Mouse (Mus musculus): ENCODE measurements around the gene Scnn1a. TPM values are rescaled to one million over a fixed set of nuclear protein-coding genes. Genes with fewer than 3 reads are reported as not detected.

The Scnn1a gene
- polyA plus RNA-seq, 1 experiment from 2014 or later = 1.8 TPM

- no peak for TF ChIP-seq CTCF (IDR thresholded peaks at IDR 0.05; ENCODE audit: low read depth)
- H3K4me1 ChIP-seq (ENCODE audit: insufficient read depth) = peaks cover 12% of the 10 kb centered on the region
- no peaks in the 10 kb centered on the region for H3K9me3 ChIP-seq (ENCODE audit: low read depth, low read length)
- no peaks in the 10 kb centered on the region for H3K27me3 ChIP-seq (ENCODE audit: insufficient read depth, low read length)
- H3K4me3 ChIP-seq (ENCODE audit: low read depth, low read length) = no peak overlapping the region
- no peak for ATAC-seq (ENCODE audit: insufficient read depth)
- no peak overlapping the region for H3K4me2 ChIP-seq
- DNase-seq = peak; percentile 28
- no peak overlapping the region for H3K9ac ChIP-seq
- H3K36me3 ChIP-seq (ENCODE audit: insufficient read depth) = peaks cover 53% of the 10 kb centered on the region
- H3K27ac ChIP-seq (ENCODE audit: low read depth) = no peak overlapping the region
- WGBS = 18% methylated on average over 13 of the region's 13 CpGs
Observed at GRCm38 (mm10) chr6:125308921-125309320, 11.5 kb upstream of the Scnn1a start.

GRCm38 (mm10) chr6:125309406-125309805 is 11.1 kb upstream of the Scnn1a start:
- Histone ChIP-seq H3K4me3 (ENCODE audit: low read depth, low read length) (no peak overlapping the region), H3K36me3 (ENCODE audit: insufficient read depth) (peaks cover 53% of the 10 kb centered on the region), H3K27ac (ENCODE audit: low read depth) (no peak overlapping the region), H3K27me3 (ENCODE audit: insufficient read depth, low read length) (no peaks in the 10 kb centered on the region), H3K4me2 (no peak overlapping the region), H3K9ac (no peak overlapping the region), H3K4me1 (ENCODE audit: insufficient read depth) (peaks cover 16% of the 10 kb centered on the region), H3K9me3 (ENCODE audit: low read depth, low read length) (no peaks in the 10 kb centered on the region)
- ATAC-seq (ENCODE audit: insufficient read depth) (no peak), DNase-seq (no peak)
- TF ChIP-seq CTCF (IDR thresholded peaks at IDR 0.05; ENCODE audit: low read depth) = no peak
- 52% methylated on average over 5 of the region's 5 CpGs for WGBS

- no peaks in the 10 kb centered on the region for H3K9me3 ChIP-seq (ENCODE audit: low read depth, low read length)
- TF ChIP-seq CTCF (IDR thresholded peaks at IDR 0.05; ENCODE audit: low read depth) = no peak
- H3K4me1 ChIP-seq (ENCODE audit: insufficient read depth) = peaks cover 17% of the 10 kb centered on the region
- peaks cover 41% of the 10 kb centered on the region for H3K36me3 ChIP-seq (ENCODE audit: insufficient read depth)
- H3K9ac ChIP-seq = peak overlapping the region; percentile 90
- H3K27me3 ChIP-seq (ENCODE audit: insufficient read depth, low read length) = no peaks in the 10 kb centered on the region
- ATAC-seq (ENCODE audit: insufficient read depth) (no peak), DNase-seq (no peak)
- H3K4me3 ChIP-seq (ENCODE audit: low read depth, low read length) = peak overlapping the region; percentile 70
- H3K27ac ChIP-seq (ENCODE audit: low read depth) = 0 out of 2 replicates have a peak overlapping the region, but pooled peaks have one; percentile 33
- peak overlapping the region; percentile 76 for H3K4me2 ChIP-seq
- WGBS = 69% methylated on average over 9 of the region's 9 CpGs
Observed at GRCm38 (mm10) chr6:125312171-125312570, 8.3 kb upstream of the Scnn1a start.

DNA sequence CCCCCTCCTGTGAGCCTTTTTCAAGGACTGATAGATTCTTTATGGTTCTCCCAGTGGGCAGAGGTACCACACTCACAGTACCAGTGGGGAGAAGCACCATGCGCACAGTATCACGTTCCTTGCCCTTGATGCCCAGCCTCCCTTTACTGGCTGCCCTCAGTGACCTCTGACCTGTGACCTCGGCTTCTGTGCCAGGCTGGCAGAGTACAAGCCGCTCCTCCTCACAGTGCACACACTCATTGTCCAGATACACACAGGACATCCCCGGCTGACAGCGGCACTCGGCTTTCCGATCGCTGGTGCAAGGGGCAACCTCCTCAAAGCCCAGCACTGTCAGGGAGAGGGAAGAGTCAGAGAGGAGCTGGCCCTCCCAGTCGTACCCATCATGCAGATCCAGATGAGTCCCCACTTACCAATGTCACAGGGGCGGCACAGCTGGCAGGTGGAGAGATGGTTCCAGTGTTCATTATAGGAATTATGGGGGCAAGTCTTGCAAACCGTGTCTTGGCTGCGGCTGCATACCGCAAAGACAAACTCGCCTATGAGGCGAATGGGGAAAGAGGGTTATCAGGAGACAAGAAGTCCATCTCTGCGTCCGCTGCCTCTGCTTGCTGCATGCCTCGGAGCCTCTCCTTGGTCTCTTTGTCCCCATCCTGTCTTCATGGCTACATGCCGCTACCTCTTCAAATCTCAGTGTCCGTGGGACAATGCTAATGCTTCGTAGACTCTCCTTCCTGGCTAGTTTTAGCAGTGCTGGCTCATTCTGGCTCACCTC is 7.7 kb upstream of the Scnn1a start:
- peaks cover 38% of the 10 kb centered on the region for H3K36me3 ChIP-seq (ENCODE audit: insufficient read depth)
- no peaks in the 10 kb centered on the region for H3K27me3 ChIP-seq (ENCODE audit: insufficient read depth, low read length)
- peak overlapping the region; percentile 90 for H3K9ac ChIP-seq
- 43% methylated on average over 22 of the region's 22 CpGs for WGBS
- peak overlapping the region; percentile 70 for H3K4me3 ChIP-seq (ENCODE audit: low read depth, low read length)
- peak overlapping the region; percentile 76 for H3K4me2 ChIP-seq
- H3K27ac ChIP-seq (ENCODE audit: low read depth) = peak overlapping the region; percentile 75
- TF ChIP-seq CTCF (IDR thresholded peaks at IDR 0.05; ENCODE audit: low read depth) = no peak
- no peaks in the 10 kb centered on the region for H3K9me3 ChIP-seq (ENCODE audit: low read depth, low read length)
- DNase-seq = peak; percentile 38
- ATAC-seq (ENCODE audit: insufficient read depth) = no peak
- H3K4me1 ChIP-seq (ENCODE audit: insufficient read depth) = peaks cover 17% of the 10 kb centered on the region

GRCm38 (mm10) chr6:125313546-125314230 is 6.8 kb upstream of the Scnn1a start, which contains the start of gene Ltbr:
Ltbr (minus strand) TSS chr6:125313885.
- TF ChIP-seq CTCF (IDR thresholded peaks at IDR 0.05; ENCODE audit: low read depth) = no peak
- Histone ChIP-seq H3K36me3 (ENCODE audit: insufficient read depth) (peaks cover 30% of the 10 kb centered on the region), H3K4me3 (ENCODE audit: low read depth, low read length) (peak within 1 kb of the TSS; percentile 70), H3K4me2 (peak within 1 kb of the TSS; percentile 76), H3K4me1 (ENCODE audit: insufficient read depth) (peaks cover 17% of the 10 kb centered on the region), H3K27ac (ENCODE audit: low read depth) (peak within 1 kb of the TSS; percentile 75), H3K27me3 (ENCODE audit: insufficient read depth, low read length) (no peaks in the 10 kb centered on the region), H3K9me3 (ENCODE audit: low read depth, low read length) (no peaks in the 10 kb centered on the region), H3K9ac (peak within 1 kb of the TSS; percentile 90)
- DNase-seq = peak; percentile 89
- WGBS = 1% methylated on average over 40 of the region's 46 CpGs
- peak; percentile 91 for ATAC-seq (ENCODE audit: insufficient read depth)

GRCm38 (mm10) chr6:125314231-125314563 is 6.3 kb upstream of the Scnn1a start:
- DNase-seq = no peak
- no peak for TF ChIP-seq CTCF (IDR thresholded peaks at IDR 0.05; ENCODE audit: low read depth)
- H3K36me3 ChIP-seq (ENCODE audit: insufficient read depth) = peaks cover 26% of the 10 kb centered on the region
- peak; percentile 40; the same call in 1 of the 2 replicates for ATAC-seq (ENCODE audit: insufficient read depth)
- peak overlapping the region; percentile 76 for H3K4me2 ChIP-seq
- WGBS = 56% methylated on average over 7 of the region's 7 CpGs
- H3K4me3 ChIP-seq (ENCODE audit: low read depth, low read length) = peak overlapping the region; percentile 70
- H3K27me3 ChIP-seq (ENCODE audit: insufficient read depth, low read length) = no peaks in the 10 kb centered on the region
- H3K27ac ChIP-seq (ENCODE audit: low read depth) = peak overlapping the region; percentile 75; the same call in 1 of the 2 replicates
- no peaks in the 10 kb centered on the region for H3K9me3 ChIP-seq (ENCODE audit: low read depth, low read length)
- peak overlapping the region; percentile 90 for H3K9ac ChIP-seq
- peaks cover 17% of the 10 kb centered on the region for H3K4me1 ChIP-seq (ENCODE audit: insufficient read depth)

DNA sequence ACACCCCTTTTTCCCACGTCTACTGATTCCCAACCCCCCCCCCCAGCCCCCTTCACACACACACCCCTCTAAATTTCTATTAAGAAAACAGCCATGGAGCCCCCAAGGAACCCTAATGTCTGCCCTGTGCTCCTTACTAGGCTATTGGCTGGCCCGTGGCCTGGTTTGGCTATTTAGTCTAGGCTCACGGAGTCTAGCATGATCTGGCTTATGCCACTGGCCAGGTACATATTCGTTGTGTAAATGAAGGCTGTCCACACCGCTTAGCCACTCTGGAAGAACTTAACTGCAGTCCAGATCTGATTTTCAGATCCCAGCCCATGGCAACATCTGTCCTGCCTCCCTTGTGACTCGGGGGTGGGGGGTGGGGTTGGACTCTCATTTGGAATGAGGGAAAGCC is 5.7 kb upstream of the Scnn1a start:
- TF ChIP-seq CTCF (IDR thresholded peaks at IDR 0.05; ENCODE audit: low read depth) = no peak
- no peak for DNase-seq
- Histone ChIP-seq H3K4me1 (ENCODE audit: insufficient read depth) (peaks cover 17% of the 10 kb centered on the region), H3K36me3 (ENCODE audit: insufficient read depth) (peaks cover 21% of the 10 kb centered on the region), H3K9me3 (ENCODE audit: low read depth, low read length) (no peaks in the 10 kb centered on the region), H3K4me3 (ENCODE audit: low read depth, low read length) (no peak overlapping the region), H3K4me2 (no peak overlapping the region), H3K27me3 (ENCODE audit: insufficient read depth, low read length) (no peaks in the 10 kb centered on the region), H3K9ac (no peak overlapping the region; the same call in 1 of the 2 replicates), H3K27ac (ENCODE audit: low read depth) (no peak overlapping the region)
- ATAC-seq (ENCODE audit: insufficient read depth) = no peak
- WGBS = 77% methylated on average over 6 of the region's 6 CpGs

Data from lung, embryonic 14.5 days (tissue).